Mouse (Mus musculus): Measurements from ENCODE around the gene 4930539E08Rik.

DNA sequence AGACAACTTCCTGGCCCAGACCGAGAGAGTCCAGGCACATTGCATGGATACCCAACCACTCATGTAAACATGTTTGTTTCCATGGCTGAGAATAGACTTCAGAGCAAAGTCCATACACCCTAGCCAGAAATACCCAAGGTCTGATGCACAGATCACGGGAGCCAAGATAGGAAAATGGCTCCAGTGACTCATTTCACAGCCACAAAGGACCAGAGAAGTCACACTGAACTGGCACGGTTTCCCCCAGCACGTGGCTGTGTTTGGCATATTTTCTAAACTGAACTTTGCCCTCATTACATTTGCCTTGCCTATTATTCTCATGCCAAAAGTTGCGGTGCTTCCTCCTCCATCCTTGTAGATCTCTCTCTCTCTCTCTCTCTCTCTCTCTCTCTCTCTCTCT is 1.9 kb downstream of the 4930539E08Rik start:
- TF ChIP-seq CTCF (IDR thresholded peaks at IDR 0.05; ENCODE audit: control insufficient read depth, insufficient read depth, insufficient replicate concordance, low read depth, low read length) (no peak), POLR2A (IDR thresholded peaks at IDR 0.05; ENCODE audit: control insufficient read depth, low read depth, low read length) (no peak)

Data from testis, adult 2 months (tissue).